Mouse (Mus musculus) hindbrain, postnatal 0 days (tissue): ENCODE measurements around the gene Zbtb5. TPM values are rescaled to one million over a fixed set of nuclear protein-coding genes. Genes with fewer than 3 reads are reported as not detected.
"Not testable (repeated sequence)": the region's sequence is repeated elsewhere in the genome, so short reads cannot be mapped to it uniquely, and the experiment has no call there.

ENCODE experiments used
- ATAC-seq: fragments of 200-750 bp; cut with Nextera tagmentation; 2 replicates; pipeline ENCODE4 v1.8.0; 2017; ENCODE audit warnings: mild to moderate bottlenecking, moderate TSS enrichment, moderate library complexity
- DNase-seq: peaks from one replicate; pipeline ENCODE4 v3.0.0-alpha.2; 2015; ENCODE audit warnings: low spot score
- H3K27ac ChIP-seq: fragments of 300-500 bp; sonication (generic); 2 replicates; pipeline ENCODE4 v1.5.1; 2014; ENCODE audit warnings: mild to moderate bottlenecking
- H3K27me3 ChIP-seq: fragments of 300-500 bp; sonication (generic); 2 replicates; pipeline ENCODE4 v1.6.1; 2014; ENCODE audit warnings: low read length, mixed read lengths; ENCODE audit not compliant: insufficient read depth
- H3K36me3 ChIP-seq: fragments of 300-500 bp; sonication (generic); 2 replicates; pipeline ENCODE4 v1.6.1; 2014; ENCODE audit warnings: low read length, mixed read lengths; ENCODE audit not compliant: insufficient read depth
- H3K4me1 ChIP-seq: fragments of 300-500 bp; sonication (generic); 2 replicates; pipeline ENCODE4 v1.6.1; 2014; ENCODE audit warnings: antibody characterized with exemption, low read length, mixed read lengths; ENCODE audit not compliant: insufficient read depth
- H3K4me2 ChIP-seq: fragments of 300-500 bp; sonication (generic); 2 replicates; pipeline ENCODE4 v1.6.1; 2014; ENCODE audit warnings: low read depth, mild to moderate bottlenecking, low read length, moderate library complexity, mixed read lengths
- H3K4me3 ChIP-seq: fragments of 300-500 bp; sonication (generic); 2 replicates; pipeline ENCODE4 v1.5.1; 2014; ENCODE audit warnings: low read length
- H3K9ac ChIP-seq: fragments of 300-500 bp; sonication (generic); replicated peaks from 2 replicates; pipeline ENCODE4 v1.6.1; 2014; ENCODE audit warnings: mild to moderate bottlenecking, low read length, moderate library complexity, mixed read lengths
- H3K9me3 ChIP-seq: fragments of 300-500 bp; sonication (generic); 2 replicates; pipeline ENCODE4 v1.6.1; 2016; ENCODE audit warnings: low read length, mixed read lengths
- CTCF ChIP-seq: IDR thresholded peaks from 2 replicates; pipeline ENCODE4 v1.5.1; 2016; ENCODE audit warnings: antibody characterized with exemption, control low read depth, low read depth
- WGBS: fragments of 180-500 bp; shearing (Covaris S2); extraction: QIAGEN DNeasy Blood & Tissue Kit; methylation state at CpG from one replicate; pipeline ENCODE4 v1.1.7; 2014; 5-methylcytosine and 5-hydroxymethylcytosine counted together
- polyA plus RNA-seq: library from polyadenylated mRNA; unstranded; fragments of >200 nt; fragmentation: Nextera tagmentation; extraction: Ambion mirVana; gene quantifications from 2 replicates; pipeline ENCODE4 v1.2.1, GENCODE M21; 2015
- total RNA-seq: library from RNA; depleted of rRNA; stranded (reverse); fragments of >200 nt; gene quantifications from 2 replicates; pipeline ENCODE4 v1.2.3, GENCODE M21; 2014

Zbtb5 gene
- total and polyA plus RNA-seq, 2 experiments from 2014 or later, result 29.5 to 42.1 TPM

- no peak for DNase-seq
Observed at GRCm38 (mm10) chr4:44994776-44995175, 17.4 kb downstream of the Zbtb5 start.

DNA sequence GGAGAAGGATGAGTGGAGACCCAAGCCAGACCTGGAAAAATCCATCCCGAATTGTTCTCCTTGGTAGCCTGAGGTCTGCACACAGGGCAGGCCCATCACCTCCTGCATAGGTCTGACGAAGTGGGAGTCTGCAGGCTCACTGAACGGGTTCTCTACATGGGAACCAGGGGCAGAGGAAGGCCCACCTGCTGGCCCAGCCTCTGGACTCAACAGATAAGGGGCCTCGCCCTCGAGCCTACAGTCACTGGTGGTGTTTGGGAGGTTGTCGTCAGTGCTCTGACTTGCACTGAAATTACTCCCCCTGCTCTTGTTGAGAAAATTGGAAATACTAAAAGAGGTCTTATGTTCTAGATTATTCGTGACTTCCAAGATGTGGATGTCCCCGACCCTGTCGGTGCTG lies 18.4 kb downstream of the Zbtb5 start:
- Histone ChIP-seq H3K27me3 (no peaks in the 10 kb centered on the region), H3K9me3 (no peaks in the 10 kb centered on the region), H3K27ac (no peak overlapping the region), H3K4me1 (no peaks in the 10 kb centered on the region), H3K36me3 (peaks cover 17% of the 10 kb centered on the region), H3K4me2 (no peak overlapping the region), H3K4me3 (no peak overlapping the region), H3K9ac (no peak overlapping the region)
- 93% methylated on average over 9 of the region's 9 CpGs for WGBS
- no peak for TF ChIP-seq CTCF
- DNase-seq (no peak), ATAC-seq (no peak)

More at GRCm38 (mm10) chr4:44994776-44995175, 17.4 kb downstream of the Zbtb5 start:
- no peak overlapping the region for H3K4me2 ChIP-seq
- H3K36me3 ChIP-seq, result peaks cover 17% of the 10 kb centered on the region
- WGBS, result 81% methylated on average over 18 of the region's 18 CpGs
- H3K9ac ChIP-seq, result no peak overlapping the region
- ATAC-seq, result no peak
- H3K9me3 ChIP-seq, result no peaks in the 10 kb centered on the region
- no peak for TF ChIP-seq CTCF
- 0 out of 2 replicates have a peak, but pooled peaks cover 6% of the 10 kb centered on the region for H3K4me1 ChIP-seq
- no peak overlapping the region for H3K4me3 ChIP-seq
- H3K27me3 ChIP-seq, result no peaks in the 10 kb centered on the region
- no peak overlapping the region for H3K27ac ChIP-seq

- not testable (repeated sequence) for H3K4me2 ChIP-seq, H3K27me3 ChIP-seq, H3K27ac ChIP-seq, H3K4me3 ChIP-seq, ATAC-seq, H3K9me3 ChIP-seq, H3K4me1 ChIP-seq, DNase-seq, H3K9ac ChIP-seq
- 92% methylated on average over 14 of the region's 14 CpGs for WGBS
- H3K36me3 ChIP-seq, result peaks cover 17% of the 10 kb centered on the region
Observed at GRCm38 (mm10) chr4:44993179-44993578, 19.0 kb downstream of the Zbtb5 start.

DNA sequence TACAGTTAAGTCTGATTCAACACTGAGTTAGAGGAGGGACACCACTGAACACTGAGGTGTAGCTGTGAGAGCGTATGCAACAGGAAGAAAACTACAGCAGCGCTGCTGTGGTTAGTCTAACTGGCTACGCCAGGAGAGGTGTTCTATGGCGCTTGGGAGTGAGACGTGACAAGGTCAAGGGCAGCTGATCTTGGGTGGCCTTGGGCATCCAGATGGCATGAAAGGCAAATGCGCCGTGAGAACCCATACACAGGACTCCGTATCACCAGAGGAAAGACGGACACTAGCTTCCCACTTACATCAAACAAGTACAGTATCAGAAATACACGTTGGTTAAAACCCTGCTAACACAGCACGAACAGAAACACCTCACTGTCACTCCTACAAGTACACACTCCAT lies 19.9 kb downstream of the Zbtb5 start:
- not testable (repeated sequence) for H3K4me3 ChIP-seq, H3K9ac ChIP-seq, DNase-seq, H3K9me3 ChIP-seq, H3K27me3 ChIP-seq, ATAC-seq, H3K4me2 ChIP-seq, H3K4me1 ChIP-seq, H3K27ac ChIP-seq
- peaks cover 21% of the 10 kb centered on the region for H3K36me3 ChIP-seq
- 90% methylated on average over 11 of the region's 11 CpGs for WGBS

DNA sequence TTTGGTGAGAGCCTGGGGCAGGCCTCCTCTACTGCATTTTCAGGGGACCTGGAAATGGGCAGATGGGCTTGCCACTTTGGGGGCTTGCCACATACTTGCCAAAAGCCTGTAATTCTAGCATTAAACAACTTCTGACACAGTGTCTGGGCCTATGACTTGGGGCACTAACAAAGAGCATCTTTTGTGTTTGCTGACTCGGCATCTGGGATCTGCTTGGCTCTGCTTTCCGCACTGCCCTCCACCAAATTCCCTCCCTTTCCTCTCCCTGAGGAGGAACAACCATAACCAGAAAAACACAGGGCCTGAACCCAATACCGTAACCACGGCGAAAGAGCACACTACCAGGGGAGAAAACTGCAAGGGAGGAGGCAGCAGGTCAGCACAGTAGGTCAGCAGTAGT lies 21.7 kb downstream of the Zbtb5 start:
- Histone ChIP-seq H3K27me3 (no peaks in the 10 kb centered on the region), H3K4me2 (no peak overlapping the region), H3K9me3 (no peaks in the 10 kb centered on the region), H3K4me3 (no peak overlapping the region), H3K9ac (no peak overlapping the region), H3K27ac (no peak overlapping the region), H3K4me1 (no peaks in the 10 kb centered on the region), H3K36me3 (peaks cover 21% of the 10 kb centered on the region)
- WGBS, result 78% methylated on average over 5 of the region's 5 CpGs
- no peak for TF ChIP-seq CTCF
- no peak for ATAC-seq
- no peak for DNase-seq

DNA sequence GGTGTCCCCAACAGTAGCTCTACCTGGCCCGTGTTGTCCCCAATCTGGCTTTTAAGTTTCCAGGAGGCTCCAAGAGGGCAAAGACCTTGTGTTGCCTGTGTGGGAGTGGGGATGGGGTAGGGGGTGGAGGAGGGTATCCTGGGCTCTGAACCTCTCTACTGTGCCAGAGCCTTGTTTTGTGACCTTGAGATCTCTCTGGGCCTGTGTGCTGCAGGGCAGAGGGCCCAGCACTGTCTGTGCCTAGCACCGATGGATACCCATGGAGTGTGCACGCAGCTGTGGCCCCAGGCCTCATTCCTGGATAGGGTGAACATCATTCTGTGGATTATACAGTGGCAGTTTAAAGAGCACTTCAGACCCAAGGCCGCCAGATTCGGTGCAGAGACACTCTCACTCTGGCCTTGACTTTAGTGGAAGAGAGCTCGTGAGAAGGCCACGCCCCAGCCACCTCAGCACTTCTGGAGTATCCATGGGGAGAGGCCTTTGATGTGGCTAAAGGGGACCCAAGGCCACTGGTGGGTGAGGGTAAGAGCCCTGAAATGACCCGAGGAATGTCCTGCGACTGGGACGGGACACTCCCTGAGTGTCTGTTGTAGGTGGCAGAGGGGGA lies 29.0 kb downstream of the Zbtb5 start:
- DNase-seq, result no peak
- H3K4me1 ChIP-seq, result no peaks in the 10 kb centered on the region
- TF ChIP-seq CTCF, result no peak
- WGBS, result 91% methylated on average over 10 of the region's 10 CpGs
- no peaks in the 10 kb centered on the region for H3K9me3 ChIP-seq
- no peak overlapping the region for H3K9ac ChIP-seq
- no peak for ATAC-seq
- 0 out of 2 replicates have a peak, but pooled peaks cover 4% of the 10 kb centered on the region for H3K36me3 ChIP-seq
- H3K4me2 ChIP-seq, result no peak overlapping the region
- no peak overlapping the region for H3K4me3 ChIP-seq
- no peaks in the 10 kb centered on the region for H3K27me3 ChIP-seq
- no peak overlapping the region for H3K27ac ChIP-seq

DNA sequence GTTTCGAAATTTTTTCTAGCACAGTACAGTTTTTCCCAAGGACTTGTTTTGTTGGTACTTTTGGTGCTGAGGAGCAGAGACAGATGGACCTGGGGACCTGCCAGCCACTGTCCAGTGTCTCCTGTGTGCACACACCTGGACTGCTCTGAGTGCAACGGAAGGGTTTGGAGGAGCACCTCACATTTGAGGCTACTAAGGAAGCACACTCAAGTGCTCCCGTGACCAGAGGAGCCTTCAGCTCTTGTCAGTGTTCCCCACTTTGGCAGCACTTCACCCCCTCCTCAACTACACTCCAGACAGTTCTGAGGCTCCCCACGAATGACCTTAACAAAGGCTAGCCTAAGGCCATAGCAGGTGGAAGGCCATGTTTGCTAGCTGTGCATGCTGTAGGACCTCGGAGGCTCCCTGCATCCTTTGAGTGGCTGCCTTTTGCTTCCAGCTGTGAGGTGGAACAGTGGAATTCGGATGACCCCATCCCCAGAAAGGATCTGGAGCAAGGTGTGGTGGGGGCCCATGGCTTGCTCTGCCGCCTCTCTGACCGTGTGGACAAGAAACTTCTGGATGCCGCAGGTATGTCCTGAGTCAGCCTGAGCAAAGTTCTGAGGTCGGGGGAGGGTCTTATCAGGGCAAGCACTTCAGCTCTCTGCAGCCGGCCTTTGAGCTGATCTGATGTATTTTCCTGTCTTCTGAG lies 29.6 kb downstream of the Zbtb5 start:
- Histone ChIP-seq H3K9me3 (no peaks in the 10 kb centered on the region), H3K9ac (no peak overlapping the region), H3K27me3 (no peaks in the 10 kb centered on the region), H3K27ac (no peak overlapping the region), H3K4me2 (no peak overlapping the region), H3K4me1 (no peaks in the 10 kb centered on the region), H3K4me3 (no peak overlapping the region), H3K36me3 (0 out of 2 replicates have a peak, but pooled peaks cover 2% of the 10 kb centered on the region)
- WGBS, result 73% methylated on average over 11 of the region's 11 CpGs
- ATAC-seq, result no peak
- no peak for TF ChIP-seq CTCF
- no peak for DNase-seq
